Mouse (Mus musculus) lung, adult 2 months (tissue): Measurements from ENCODE around the gene Met.

ENCODE experiments used
- CTCF ChIP-seq: fragments of 200-500 bp; IDR thresholded peaks from 2 replicates; pipeline ENCODE4 v1.5.1; 2011; ENCODE audit warnings: mild to moderate bottlenecking, low read length, control low read depth; ENCODE audit not compliant: insufficient read depth
- POLR2A ChIP-seq: fragments of 200-500 bp; IDR thresholded peaks from 2 replicates; pipeline ENCODE4 v1.6.1; 2011; ENCODE audit warnings: low read depth, mild to moderate bottlenecking, control low read depth, low read length, borderline replicate concordance; ENCODE audit errors: extremely low read depth

GRCm38 (mm10) chr6:17580349-17580748 lies 116.7 kb downstream of the Met start:
- no peak for TF ChIP-seq CTCF
- TF ChIP-seq POLR2A = no peak
